Mouse (Mus musculus) Patski (cell line): ENCODE measurements around the gene Cyp2d10. TPM values are rescaled to one million over a fixed set of nuclear protein-coding genes. Genes with fewer than 3 reads are reported as not detected.
"Not testable (repeated sequence)": the region's sequence is repeated elsewhere in the genome, so short reads cannot be mapped to it uniquely, and the experiment has no call there.

ENCODE experiments used
- ATAC-seq: fragments of 100-300 bp; one replicate; pipeline ENCODE4 v1.8.0; 2021
- CTCF ChIA-PET: fragments of 350-600 bp; sonication (Branson Sonifier 250); formaldehyde crosslinking; loops from one replicate; lab custom pipeline; 2022; ENCODE audit warnings: inconsistent platforms; lab: Charles Lee
- POLR2A ChIA-PET: fragments of 350-600 bp; sonication (Branson Sonifier 250); formaldehyde crosslinking; loops from one replicate; lab custom pipeline; 2022; ENCODE audit warnings: antibody characterized with exemption, inconsistent platforms; lab: Charles Lee
- DNase-seq: peaks from one replicate; pipeline ENCODE4 v3.0.0-alpha.2; 2011; ENCODE audit warnings: low read depth, low spot score
- H3K27me3 ChIP-seq: fragments of 371-371 bp; one replicate; pipeline ENCODE4 v1.5.1; 2021
- CTCF ChIP-seq: fragments of 100-300 bp; IDR thresholded peaks from one replicate; pipeline ENCODE4 v1.5.1; 2021
- in situ Hi-C: fragments of 300-500 bp; cut with MboI; formaldehyde crosslinking; loops from 3 replicates; pipeline ENCODE4 v1.11.1; 2018; ENCODE audit warnings: low pct_unique_long_range_greater_than_20kb, mixed read lengths
- polyA plus RNA-seq: library from polyadenylated mRNA; unstranded; gene quantifications from one replicate; pipeline ENCODE4 v1.2.3, GENCODE M21; 2021

The Cyp2d10 gene
- polyA plus RNA-seq, result 0.30 TPM

- ATAC-seq (no peak), DNase-seq (no peak)
- TF ChIP-seq CTCF, result no peak
Measured at GRCm38 (mm10) chr15:82406981-82407380, at the start of gene Cyp2d10. TSS of gene Cyp2d10 (minus strand) at chr15:82407195.

DNA sequence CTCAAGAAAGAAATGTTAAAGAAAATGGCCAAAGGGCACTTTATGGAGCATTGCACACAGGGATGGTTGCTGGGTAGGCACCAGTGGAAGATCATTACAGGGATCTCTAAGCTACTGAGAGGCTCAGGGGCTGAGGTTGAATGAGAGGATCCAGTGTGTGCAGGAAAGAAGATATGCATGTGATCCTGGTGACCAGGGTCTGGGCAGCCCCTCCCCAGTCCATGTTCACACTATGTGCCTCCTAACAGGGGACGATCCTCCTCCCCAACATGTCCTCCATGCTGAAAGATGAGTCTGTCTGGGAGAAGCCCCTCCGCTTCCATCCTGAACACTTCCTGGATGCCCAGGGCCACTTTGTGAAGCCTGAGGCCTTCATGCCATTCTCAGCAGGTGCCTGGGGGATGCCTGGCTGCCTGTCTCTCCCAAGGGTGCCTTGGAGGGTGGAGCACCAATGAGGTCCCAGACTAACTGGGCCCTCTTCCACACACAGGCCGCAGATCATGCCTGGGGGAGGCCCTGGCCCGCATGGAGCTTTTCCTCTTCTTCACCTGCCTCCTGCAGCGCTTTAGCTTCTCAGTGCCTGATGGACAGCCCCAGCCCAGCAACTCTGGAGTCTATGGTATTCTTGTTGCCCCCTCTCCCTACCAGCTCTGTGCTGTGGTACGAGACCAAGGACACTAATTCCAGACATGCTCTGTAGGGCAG is 49.2 kb upstream of the Cyp2d10 start:
- ATAC-seq, CTCF ChIA-PET, H3K27me3 ChIP-seq, DNase-seq, POLR2A ChIA-PET: not testable (repeated sequence)
- in situ Hi-C loops, result loop anchor here (5.0 kb wide), 1 partner anchor 101 kb away; the partner anchor contains the start of gene Cyp2d12

More at GRCm38 (mm10) chr15:82406981-82407380, at the start of gene Cyp2d10:
- ChIA-PET CTCF (no interaction called here), POLR2A (no interaction called here)
- H3K27me3 ChIP-seq, result peaks cover 2% of the 10 kb centered on the region
- in situ Hi-C loops, result no loop called here

- POLR2A ChIA-PET, DNase-seq, in situ Hi-C loops, H3K27me3 ChIP-seq, ATAC-seq, CTCF ChIA-PET: not testable (repeated sequence)
Measured at GRCm38 (mm10) chr15:82453501-82453900, 46.5 kb upstream of the Cyp2d10 start.

DNA sequence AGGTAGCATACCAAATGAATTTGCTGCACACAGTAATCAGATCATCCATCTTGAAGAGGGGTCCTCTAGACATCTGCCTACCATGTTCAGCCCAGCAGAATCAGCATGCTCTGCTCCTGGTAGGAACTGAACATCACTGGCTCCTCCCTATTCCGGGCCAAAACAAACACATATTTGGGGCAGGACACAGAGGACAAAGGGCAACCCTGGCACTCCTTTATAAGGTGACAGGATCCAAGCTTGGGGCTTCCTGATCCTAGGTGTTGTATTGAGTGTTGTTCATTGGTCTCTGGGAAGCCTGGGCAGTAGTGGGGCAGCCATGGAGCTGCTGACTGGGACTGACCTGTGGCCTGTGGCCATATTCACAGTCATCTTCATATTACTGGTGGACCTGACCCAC is 45.1 kb upstream of the Cyp2d10 start:
- in situ Hi-C loops, ATAC-seq, H3K27me3 ChIP-seq, DNase-seq, POLR2A ChIA-PET, CTCF ChIA-PET: not testable (repeated sequence)

- not testable (repeated sequence) for H3K27me3 ChIP-seq
Measured at GRCm38 (mm10) chr15:82450045-82450444, 43.0 kb upstream of the Cyp2d10 start.

DNA sequence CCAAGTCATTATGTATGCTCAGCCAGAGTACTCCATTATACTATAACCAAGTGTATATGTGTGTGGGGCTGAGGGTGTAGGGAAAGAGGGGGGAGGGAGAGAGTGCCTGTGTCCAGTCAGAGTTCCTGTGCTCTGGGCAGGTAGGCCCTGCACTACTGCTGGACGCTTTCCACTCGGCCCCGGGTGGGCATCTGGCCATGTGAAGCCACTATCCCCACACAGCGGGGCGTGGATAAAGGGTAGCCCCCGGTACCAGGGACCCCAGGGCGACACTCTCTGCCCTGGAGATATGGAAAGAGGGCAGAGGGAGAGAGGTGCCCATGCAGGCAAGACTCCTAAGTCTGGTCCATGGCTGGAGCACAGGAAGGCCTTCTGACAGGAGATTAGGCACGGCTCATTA is 38.2 kb upstream of the Cyp2d10 start:
- DNase-seq (no peak), ATAC-seq (no peak)
- TF ChIP-seq CTCF, result no peak
- in situ Hi-C loops, result loop anchor here (5.0 kb wide), 1 partner anchor 48 kb away; no protein-coding TSS in a partner anchor
- CTCF ChIA-PET, result no interaction called here
- POLR2A ChIA-PET, result no interaction called here
- H3K27me3 ChIP-seq, result no peaks in the 10 kb centered on the region

More at GRCm38 (mm10) chr15:82450045-82450444, 43.0 kb upstream of the Cyp2d10 start:
- in situ Hi-C loops, ATAC-seq, DNase-seq, CTCF ChIA-PET, POLR2A ChIA-PET: not testable (repeated sequence)

DNA sequence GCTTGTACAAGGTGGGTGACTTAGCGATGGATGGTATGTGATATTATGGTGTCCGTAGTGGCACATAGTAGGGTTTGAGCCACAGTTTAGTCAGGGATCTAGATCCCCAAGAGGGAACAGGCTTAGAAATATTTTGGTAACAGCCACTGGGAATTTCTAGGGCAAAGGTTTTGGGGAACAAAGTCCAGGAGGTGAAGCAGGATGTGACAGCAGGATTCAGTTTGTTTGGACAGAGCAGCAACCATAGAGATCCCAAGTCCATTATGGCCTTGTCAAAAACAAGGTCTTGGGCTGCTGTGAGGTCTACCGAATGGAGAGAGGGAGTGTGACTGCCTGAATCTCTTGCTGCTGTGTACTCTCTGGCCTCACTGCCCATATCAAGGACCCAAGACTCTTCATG is 36.7 kb upstream of the Cyp2d10 start:
- CTCF ChIA-PET, result no interaction called here
- in situ Hi-C loops, result no loop called here
- no peak for DNase-seq

DNA sequence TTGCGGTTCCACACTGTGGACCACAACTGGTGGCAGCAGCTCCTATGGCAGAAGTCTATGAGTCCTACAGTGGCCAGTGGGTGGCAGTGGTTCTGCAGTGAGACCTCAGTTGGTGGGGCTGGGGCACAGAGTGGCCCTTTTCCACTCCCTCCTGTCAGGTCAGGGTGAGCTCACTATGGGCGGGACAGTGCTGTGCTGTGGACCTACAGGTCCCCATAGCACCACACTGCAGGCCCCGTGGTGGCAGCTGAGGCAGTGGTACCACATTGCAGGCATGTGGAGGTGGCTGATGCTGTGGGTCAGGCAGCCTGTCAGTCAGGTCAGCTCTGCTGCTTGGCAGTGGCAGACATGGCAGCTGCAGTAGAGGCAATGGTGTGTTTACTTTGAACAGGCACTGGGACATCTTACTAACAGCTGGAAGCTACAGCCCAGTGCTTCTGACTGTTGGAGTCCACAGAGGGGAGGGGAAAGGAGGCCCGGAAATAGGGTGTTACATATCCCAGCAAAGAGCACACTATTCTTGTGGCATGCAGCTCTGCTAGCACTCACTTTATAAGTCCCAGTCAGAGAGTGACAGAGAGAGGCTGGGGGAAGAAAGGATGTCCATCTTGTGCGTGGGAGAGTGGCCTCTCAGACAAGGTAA is 31.1 kb upstream of the Cyp2d10 start:
- no peak for DNase-seq
- POLR2A ChIA-PET, result no interaction called here
- in situ Hi-C loops, result no loop called here
- TF ChIP-seq CTCF, result no peak
- CTCF ChIA-PET, result interaction anchor here (1.4 kb wide), 1 partner anchor 13 kb away, joined by 3 read pairs; no protein-coding TSS in a partner anchor
- H3K27me3 ChIP-seq, result no peaks in the 10 kb centered on the region
- no peak for ATAC-seq

More for the DNA sequence above, 36.7 kb upstream of the Cyp2d10 start:
- ATAC-seq, result no peak
- POLR2A ChIA-PET, result no interaction called here
- TF ChIP-seq CTCF, result no peak
- no peaks in the 10 kb centered on the region for H3K27me3 ChIP-seq

- no peak for ATAC-seq
- no peaks in the 10 kb centered on the region for H3K27me3 ChIP-seq
- ChIA-PET CTCF (no interaction called here), POLR2A (no interaction called here)
- no peak for DNase-seq
- in situ Hi-C loops, result no loop called here
- no peak for TF ChIP-seq CTCF
Measured at GRCm38 (mm10) chr15:82435606-82436005, 28.6 kb upstream of the Cyp2d10 start.

DNA sequence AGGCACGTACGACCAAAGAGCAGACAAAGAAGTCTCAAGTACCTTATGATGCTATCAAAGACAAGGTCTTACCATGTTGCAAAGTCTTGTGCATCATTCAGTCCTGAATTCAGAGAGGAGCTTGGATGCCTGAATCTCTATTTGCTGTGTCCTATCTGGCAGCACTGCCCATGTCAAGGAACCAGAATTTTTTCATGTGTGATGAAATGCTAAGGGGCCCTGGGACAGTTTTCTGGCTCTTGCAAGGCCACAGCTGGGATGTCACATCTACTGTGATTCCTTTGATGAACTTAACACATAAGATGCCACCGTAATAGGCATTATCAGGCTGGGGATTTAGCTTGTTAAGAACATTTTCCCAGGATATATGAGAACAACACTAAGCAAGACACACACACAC is 28.0 kb upstream of the Cyp2d10 start:
- ChIA-PET CTCF (no interaction called here), POLR2A (no interaction called here)
- DNase-seq, result no peak
- no peak for TF ChIP-seq CTCF
- no peak for ATAC-seq
- in situ Hi-C loops, result no loop called here
- peaks cover 3% of the 10 kb centered on the region for H3K27me3 ChIP-seq

DNA sequence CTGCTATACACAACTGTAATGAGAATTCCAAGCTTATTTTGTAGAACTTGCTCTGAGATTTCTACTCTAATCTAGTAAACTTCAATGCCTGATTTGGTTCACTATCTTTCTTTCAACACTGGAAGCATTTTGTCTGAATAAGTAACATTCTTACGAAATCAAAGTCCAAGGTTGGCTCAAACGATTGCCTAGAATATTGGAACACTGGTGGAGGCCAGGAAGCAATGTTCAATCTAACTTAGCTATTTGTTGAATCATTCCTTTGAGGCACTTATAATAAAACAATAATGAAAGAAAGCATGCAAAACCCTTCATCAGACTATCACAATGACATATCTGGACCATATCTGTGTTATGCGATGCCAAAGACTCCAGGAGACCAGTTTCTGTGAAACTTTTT is 27.5 kb upstream of the Cyp2d10 start:
- DNase-seq (no peak), ATAC-seq (no peak)
- in situ Hi-C loops, result no loop called here
- peaks cover 8% of the 10 kb centered on the region for H3K27me3 ChIP-seq
- no peak for TF ChIP-seq CTCF
- ChIA-PET CTCF (no interaction called here), POLR2A (no interaction called here)
